11 mouse cellular contexts compared by ENCODE assay signal in the genomic region with DNA sequence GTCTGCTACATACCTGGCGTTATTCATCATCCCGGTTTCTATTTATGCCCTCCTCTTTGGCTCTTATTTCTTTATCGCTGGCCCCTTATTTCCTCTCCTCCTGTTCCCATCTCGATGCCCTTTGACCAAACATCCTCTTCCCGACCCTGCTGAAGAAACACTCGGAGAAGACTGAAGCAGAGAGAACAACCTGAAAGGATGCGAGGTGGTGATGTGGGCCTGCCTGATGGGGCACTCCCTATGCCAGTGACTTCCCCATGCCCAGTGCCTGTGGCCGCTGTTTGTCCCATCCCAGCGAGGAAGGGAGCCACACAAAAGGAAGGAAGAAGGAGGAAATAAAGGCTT.
A peak's percentile ranks its signal among the peaks of the same experiment; 100 is the strongest.
DNase-seq lines count a peak whose midpoint lies in the region; ATAC-seq and TF ChIP-seq lines count a peak whose summit lies in the region.
"Had no signal": no experiment of that assay in that cellular context is flagged by ENCODE, and none has a peak within 500 bp of the region (broad histone marks: within the 10 kb centered on the region; RNA-seq: fewer than 3 reads in every experiment).

No protein-coding gene starts in this region.

- H3K27ac ChIP-seq in kidney, embryonic 14.5 days (ENCODE audit: low read depth, low read length): peak overlapping the region; percentile 59
- H3K27ac ChIP-seq in heart, embryonic 13.5 days (replicated peaks): peak overlapping the region; percentile 52
- H3K27ac ChIP-seq in liver, postnatal 0 days (ENCODE audit: low read depth): peak overlapping the region; percentile 39; the same call in 1 of the 2 replicates

- no peak for ATAC-seq in kidney, embryonic 14.5 days (ENCODE audit: low FRiP score, low TSS enrichment)
- no peak for ATAC-seq in heart, embryonic 13.5 days (ENCODE audit: extremely low read depth, insufficient number of reproducible peaks, low FRiP score, low TSS enrichment)
- ATAC-seq in liver, postnatal 0 days: no peak
- no peak for ATAC-seq in inflammation-experienced regulatory T-cells, adult 6 months

- H3K4me1 ChIP-seq in kidney, embryonic 14.5 days (ENCODE audit: control insufficient read depth, insufficient read depth, low read length): peaks cover 15% of the 10 kb centered on the region; the same call in 1 of the 2 replicates
- H3K4me1 ChIP-seq in E14TG2a.4 (replicated peaks; ENCODE audit: low read depth, low read length): peaks cover 54% of the 10 kb centered on the region
- peaks cover 25% of the 10 kb centered on the region for H3K4me1 ChIP-seq in heart, embryonic 13.5 days
- peaks cover 14% of the 10 kb centered on the region for H3K4me1 ChIP-seq in liver, postnatal 0 days (ENCODE audit: insufficient read depth)

- WGBS in kidney, embryonic 14.5 days: 21% methylated on average over 9 of the region's 9 CpGs
- WGBS in heart, embryonic 13.5 days: 35% methylated on average over 9 of the region's 9 CpGs
- 30% methylated on average over 9 of the region's 9 CpGs for whole genome bisulfite sequencing in liver, postnatal 0 days (ENCODE audit: insufficient replicate concordance)

- H3K4me3 ChIP-seq in kidney, embryonic 14.5 days (ENCODE audit: low read length): no peak overlapping the region
- H3K4me3 ChIP-seq in E14TG2a.4 (replicated peaks; ENCODE audit: low read length): peak overlapping the region; percentile 61
- no peak overlapping the region for H3K4me3 ChIP-seq in heart, embryonic 13.5 days
- no peak overlapping the region for H3K4me3 ChIP-seq in liver, postnatal 0 days (ENCODE audit: low read depth, low read length)

- no peaks in the 10 kb centered on the region for H3K36me3 ChIP-seq in kidney, embryonic 14.5 days (ENCODE audit: control insufficient read depth, insufficient read depth, low read length)
- H3K36me3 ChIP-seq in E14TG2a.4 (ENCODE audit: insufficient read depth, low read length): no peaks in the 10 kb centered on the region
- H3K36me3 ChIP-seq in heart, embryonic 13.5 days: no peaks in the 10 kb centered on the region
- H3K36me3 ChIP-seq in liver, postnatal 0 days (replicated peaks; ENCODE audit: insufficient read depth, low read length): no peaks in the 10 kb centered on the region

- H3K4me2 ChIP-seq in kidney, embryonic 14.5 days (replicated peaks; ENCODE audit: low read depth, low read length): 0 out of 2 replicates have a peak overlapping the region, but pooled peaks have one; percentile 0
- H3K4me2 ChIP-seq in heart, embryonic 13.5 days: peak overlapping the region; percentile 11
- no peak overlapping the region for H3K4me2 ChIP-seq in liver, postnatal 0 days (ENCODE audit: low read depth, low read length)

- DNase-seq in kidney, postnatal 25 days: no peak
- DNase-seq in liver, postnatal 0 days: no peak
- DNase-seq in embryo, embryonic 11 days: no peak
- DNase-seq in left cerebral cortex, adult 9 months (ENCODE audit: low spot score in 2 of 2): no peak
- DNase-seq: cerebellum, adult 11-12 months; lung, adult 2 months; right cerebral cortex, postnatal 4 days had no signal

- no peaks in the 10 kb centered on the region for H3K9me3 ChIP-seq in kidney, embryonic 14.5 days (ENCODE audit: control insufficient read depth, low read length)
- H3K9me3 ChIP-seq in E14TG2a.4 (ENCODE audit: low read length): no peaks in the 10 kb centered on the region
- no peaks in the 10 kb centered on the region for H3K9me3 ChIP-seq in heart, embryonic 13.5 days
- H3K9me3 ChIP-seq in liver, postnatal 0 days (ENCODE audit: low read length): no peaks in the 10 kb centered on the region

- H3K27me3 ChIP-seq in kidney, embryonic 14.5 days (ENCODE audit: control insufficient read depth, insufficient read depth, low read length): no peaks in the 10 kb centered on the region
- no peaks in the 10 kb centered on the region for H3K27me3 ChIP-seq in E14TG2a.4 (ENCODE audit: insufficient read depth, low read length)
- no peaks in the 10 kb centered on the region for H3K27me3 ChIP-seq in heart, embryonic 13.5 days (replicated peaks)
- H3K27me3 ChIP-seq in liver, postnatal 0 days (ENCODE audit: insufficient read depth, low read length): no peaks in the 10 kb centered on the region

- no peak overlapping the region for H3K9ac ChIP-seq in kidney, embryonic 14.5 days (ENCODE audit: low read depth, low read length)
- H3K9ac ChIP-seq in heart, embryonic 13.5 days: no peak overlapping the region
- H3K9ac ChIP-seq in liver, postnatal 0 days (replicated peaks): no peak overlapping the region

- TF ChIP-seq EP300 in liver, postnatal 0 days (IDR thresholded peaks at IDR 0.05; ENCODE audit: low read depth): no peak

- TF ChIP-seq CTCF in E14TG2a.4 (conservative IDR thresholded peaks at IDR 0.05; ENCODE audit: low read length): no peak
- TF ChIP-seq CTCF in liver, postnatal 0 days (IDR thresholded peaks at IDR 0.05; ENCODE audit: low read depth): no peak
